16 mouse cellular contexts compared by ENCODE assay signal in the genomic region with DNA sequence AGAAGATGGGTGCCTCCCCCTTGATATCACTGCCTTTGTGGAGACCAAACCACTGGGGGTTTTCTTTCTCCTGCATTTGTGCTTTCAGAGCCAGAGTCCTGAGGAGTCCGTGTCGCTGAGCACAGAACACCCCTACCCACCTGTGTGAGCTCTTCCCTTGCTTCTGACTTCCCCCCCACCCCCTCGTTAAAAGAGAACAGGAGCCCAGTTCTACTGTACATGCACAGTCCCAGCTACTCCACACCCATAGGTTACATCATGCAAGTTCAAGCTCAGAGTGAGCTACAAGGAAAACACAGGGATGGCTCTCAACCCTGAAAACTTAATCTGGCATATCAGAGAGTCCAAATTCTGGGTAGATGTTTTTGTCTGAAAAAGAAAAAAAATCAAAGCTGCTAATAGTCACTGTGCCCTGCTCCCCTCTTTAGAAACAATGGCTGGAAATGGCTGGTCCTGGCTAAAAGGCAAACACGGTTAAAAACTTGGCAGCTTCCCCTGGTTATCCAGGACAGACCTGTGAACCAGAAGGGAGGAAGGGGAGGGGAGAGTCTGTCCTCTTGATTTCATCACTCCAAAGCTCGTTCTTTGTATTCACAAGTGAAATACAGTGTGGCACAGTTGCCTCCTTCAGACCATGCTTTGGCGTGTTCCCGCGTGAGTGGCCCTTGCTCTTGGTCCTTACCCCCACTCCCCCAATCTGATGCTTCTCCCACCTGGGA.
A peak's percentile ranks its signal among the peaks of the same experiment; 100 is the strongest.
DNase-seq lines count a peak whose midpoint lies in the region; ATAC-seq and TF ChIP-seq lines count a peak whose summit lies in the region.
"Had no signal": no experiment of that assay in that cellular context is flagged by ENCODE, and none has a peak within 500 bp of the region (broad histone marks: within the 10 kb centered on the region; RNA-seq: fewer than 3 reads in every experiment).

No protein-coding gene starts in this region.

- no peaks in the 10 kb centered on the region for H3K27me3 ChIP-seq in heart, adult 2 months (ENCODE audit: control insufficient read depth, insufficient read depth, low read length)
- H3K27me3 ChIP-seq in kidney, embryonic 15.5 days: no peaks in the 10 kb centered on the region
- no peaks in the 10 kb centered on the region for H3K27me3 ChIP-seq in lung, postnatal 0 days (replicated peaks; ENCODE audit: insufficient read depth, low read length)
- H3K27me3 ChIP-seq: embryonic facial prominence, embryonic 15.5 days; hindbrain, embryonic 15.5 days; midbrain, embryonic 13.5 days; neural tube, embryonic 12.5 days had no signal

- DNase-seq in heart, adult 2 months: no peak
- no peak for DNase-seq in heart, postnatal 4 days
- no peak for DNase-seq in kidney, adult 8-10 months
- peak; percentile 18 for DNase-seq in lung, postnatal 0 days (ENCODE audit: low spot score)
- no peak for DNase-seq in lung, adult 2 months
- peak; percentile 19 for DNase-seq in brain, embryonic 14.5 days (ENCODE audit: low read depth)
- no peak for DNase-seq in embryo, embryonic 9.5 days (ENCODE audit: extremely low spot score)
- DNase-seq: kidney, postnatal 4 days; right cerebral cortex, postnatal 4 days had no signal

- H3K4me1 ChIP-seq in heart, adult 2 months (ENCODE audit: control insufficient read depth, insufficient read depth, low read length): peaks cover 12% of the 10 kb centered on the region
- peaks cover 3% of the 10 kb centered on the region; the same call in 1 of the 2 replicates for H3K4me1 ChIP-seq in kidney, embryonic 15.5 days
- H3K4me1 ChIP-seq in lung, postnatal 0 days (ENCODE audit: insufficient read depth, low read depth, low read length): no peaks in the 10 kb centered on the region
- H3K4me1 ChIP-seq in lung, adult 2 months (ENCODE audit: control insufficient read depth, insufficient read depth, low read length): peaks cover 3% of the 10 kb centered on the region
- H3K4me1 ChIP-seq: embryonic facial prominence, embryonic 15.5 days; hindbrain, embryonic 15.5 days; limb, embryonic 10.5 days; midbrain, embryonic 13.5 days; neural tube, embryonic 12.5 days had no signal

- H3K4me3 ChIP-seq in heart, adult 2 months: no peak overlapping the region
- no peak overlapping the region for H3K4me3 ChIP-seq in kidney, embryonic 15.5 days (replicated peaks)
- H3K4me3 ChIP-seq in lung, postnatal 0 days (ENCODE audit: low read depth, low read length): no peak overlapping the region
- no peak overlapping the region for H3K4me3 ChIP-seq in lung, adult 2 months (replicated peaks; ENCODE audit: extremely low read depth, low read depth, low read length)
- H3K4me3 ChIP-seq: embryonic facial prominence, embryonic 15.5 days; hindbrain, embryonic 15.5 days; limb, embryonic 10.5 days; midbrain, embryonic 13.5 days; neural tube, embryonic 12.5 days had no signal

- peak overlapping the region; percentile 33 for H3K27ac ChIP-seq in heart, adult 2 months
- no peak overlapping the region for H3K27ac ChIP-seq in kidney, embryonic 15.5 days
- H3K27ac ChIP-seq in lung, postnatal 0 days (ENCODE audit: low read length): no peak overlapping the region
- H3K27ac ChIP-seq: embryonic facial prominence, embryonic 15.5 days; hindbrain, embryonic 15.5 days; limb, embryonic 10.5 days; macrophage; midbrain, embryonic 13.5 days; neural tube, embryonic 12.5 days had no signal

- intact Hi-C loops in heart, adult 2 months (cut with DNase I): loop anchor here (5.0 kb wide), 1 partner anchor 77 kb away; no protein-coding TSS in a partner anchor

- peaks cover 4% of the 10 kb centered on the region for H3K36me3 ChIP-seq in heart, adult 2 months (ENCODE audit: control insufficient read depth, insufficient read depth, low read length)
- H3K36me3 ChIP-seq in kidney, embryonic 15.5 days: peaks cover 24% of the 10 kb centered on the region
- H3K36me3 ChIP-seq in lung, postnatal 0 days (ENCODE audit: insufficient read depth, low read length): peaks cover 10% of the 10 kb centered on the region; the same call in 1 of the 2 replicates

- H3K4me2 ChIP-seq in kidney, embryonic 15.5 days: no peak overlapping the region
- H3K4me2 ChIP-seq in lung, postnatal 0 days (replicated peaks; ENCODE audit: low read depth, low read length): no peak overlapping the region
- H3K4me2 ChIP-seq: embryonic facial prominence, embryonic 15.5 days; hindbrain, embryonic 15.5 days; midbrain, embryonic 13.5 days; neural tube, embryonic 12.5 days had no signal

- TF ChIP-seq EP300 in heart, adult 2 months (IDR thresholded peaks at IDR 0.05; ENCODE audit: insufficient read depth, low read depth, low read length): no peak
- no peak for TF ChIP-seq EP300 in lung, postnatal 0 days (IDR thresholded peaks at IDR 0.05)

- no peak overlapping the region for H3K9ac ChIP-seq in heart, adult 2 months (ENCODE audit: low read depth, low read length)
- H3K9ac ChIP-seq in kidney, embryonic 15.5 days: no peak overlapping the region
- no peak overlapping the region for H3K9ac ChIP-seq in lung, postnatal 0 days (replicated peaks; ENCODE audit: low read depth)
- H3K9ac ChIP-seq: embryonic facial prominence, embryonic 15.5 days; hindbrain, embryonic 15.5 days; midbrain, embryonic 13.5 days; neural tube, embryonic 12.5 days had no signal

- 0 out of 2 replicates have a peak, but pooled peaks have one; percentile 29 for ATAC-seq in kidney, embryonic 15.5 days (replicated peaks; ENCODE audit: low FRiP score)
- peak; percentile 38; the same call in 1 of the 2 replicates for ATAC-seq in lung, postnatal 0 days
- ATAC-seq: midbrain, embryonic 13.5 days had no signal

- TF ChIP-seq CTCF in heart, adult 2 months (IDR thresholded peaks at IDR 0.05): no peak
- no peak for TF ChIP-seq CTCF in lung, postnatal 0 days (IDR thresholded peaks at IDR 0.05)
- TF ChIP-seq CTCF in lung, adult 2 months (IDR thresholded peaks at IDR 0.05; ENCODE audit: insufficient read depth, low read length): no peak
- no peak for TF ChIP-seq CTCF in brain, embryonic 14.5 days (IDR thresholded peaks at IDR 0.05; ENCODE audit: borderline replicate concordance, extremely low read depth, insufficient read depth, insufficient read length)

- no peak for TF ChIP-seq POLR2A in heart, adult 2 months (IDR thresholded peaks at IDR 0.05; ENCODE audit: insufficient read depth, low read depth, low read length)
- no peak for TF ChIP-seq POLR2A in lung, adult 2 months (IDR thresholded peaks at IDR 0.05; ENCODE audit: borderline replicate concordance, extremely low read depth, low read depth, low read length)
- no peak for TF ChIP-seq POLR2A in brain, embryonic 14.5 days (IDR thresholded peaks at IDR 0.05; ENCODE audit: borderline replicate concordance, extremely low read depth, insufficient read depth, insufficient read length, poor library complexity, severe bottlenecking)

- no peaks in the 10 kb centered on the region for H3K9me3 ChIP-seq in kidney, embryonic 15.5 days (replicated peaks)
- H3K9me3 ChIP-seq in lung, postnatal 0 days (ENCODE audit: low read length): no peaks in the 10 kb centered on the region
- H3K9me3 ChIP-seq: embryonic facial prominence, embryonic 15.5 days; hindbrain, embryonic 15.5 days; limb, embryonic 10.5 days; midbrain, embryonic 13.5 days; neural tube, embryonic 12.5 days had no signal

- H3K79me2 ChIP-seq in heart, adult 2 months (replicated peaks; ENCODE audit: control insufficient read depth, insufficient read depth, low read length): no peaks in the 10 kb centered on the region

- 35% methylated on average over 8 of the region's 8 CpGs for WGBS in heart, adult 2 months
- 76% methylated on average over 8 of the region's 8 CpGs for WGBS in kidney, embryonic 15.5 days
- WGBS in lung, postnatal 0 days: 49% methylated on average over 8 of the region's 8 CpGs
- WGBS in lung, adult 2 months: 45% methylated on average over 8 of the region's 8 CpGs

Comparison
In these comparisons a context has a peak if more than half of its experiments do, and no peak if none do; other contexts are left out.
1. DNase-seq: peak in lung, postnatal 0 days (single experiment) and brain, embryonic 14.5 days (single experiment); none in heart, adult 2 months (0 of 2), heart, postnatal 4 days (single experiment), kidney, adult 8-10 months (0 of 2), lung, adult 2 months (single experiment) and embryo, embryonic 9.5 days (single experiment).